Mouse (Mus musculus) hindbrain, embryonic 14.5 days (tissue): ENCODE measurements at regions not wholly inside any gene's neighbourhood (a gene's known extent, or its start where the extent isn't known, plus 50 kb on each side); places are given as distances from the start of the nearest gene placed in this dataset.
"Not testable (repeated sequence)": the region's sequence is repeated elsewhere in the genome, so short reads cannot be mapped to it uniquely, and the experiment has no call there.

ENCODE experiments used
- ATAC-seq: fragments of 200-750 bp; cut with Nextera tagmentation; 2 replicates; pipeline ENCODE4 v1.8.0; 2017; ENCODE audit warnings: moderate number of reproducible peaks, mild to moderate bottlenecking, moderate TSS enrichment, moderate library complexity; ENCODE audit not compliant: low FRiP score
- DNase-seq: peaks from one replicate; pipeline ENCODE4 v3.0.0-alpha.2; 2015; ENCODE audit warnings: low spot score
- H3K27ac ChIP-seq: fragments of 300-500 bp; sonication (generic); 2 replicates; pipeline ENCODE4 v1.5.1; 2014; ENCODE audit warnings: mild to moderate bottlenecking, moderate library complexity
- H3K27me3 ChIP-seq: fragments of 300-500 bp; sonication (generic); 2 replicates; pipeline ENCODE4 v1.6.1; 2014; ENCODE audit warnings: mild to moderate bottlenecking, low read length, mixed read lengths; ENCODE audit not compliant: control insufficient read depth, insufficient read depth
- H3K36me3 ChIP-seq: fragments of 300-500 bp; sonication (generic); replicated peaks from 2 replicates; pipeline ENCODE4 v1.6.1; 2014; ENCODE audit not compliant: control insufficient read depth, insufficient read depth
- H3K4me1 ChIP-seq: fragments of 300-500 bp; sonication (generic); replicated peaks from 2 replicates; pipeline ENCODE4 v1.6.1; 2014; ENCODE audit warnings: antibody characterized with exemption, low read length, mixed read lengths; ENCODE audit not compliant: control insufficient read depth, insufficient read depth
- H3K4me2 ChIP-seq: fragments of 300-500 bp; sonication (generic); replicated peaks from 2 replicates; pipeline ENCODE4 v1.6.1; 2014; ENCODE audit warnings: mild to moderate bottlenecking, moderate library complexity
- H3K4me3 ChIP-seq: fragments of 300-500 bp; sonication (generic); replicated peaks from 2 replicates; pipeline ENCODE4 v1.5.1; 2014; ENCODE audit warnings: mild to moderate bottlenecking, low read length
- H3K9ac ChIP-seq: fragments of 300-500 bp; sonication (generic); 2 replicates; pipeline ENCODE4 v1.6.1; 2014
- H3K9me3 ChIP-seq: fragments of 300-500 bp; sonication (generic); 2 replicates; pipeline ENCODE4 v1.6.1; 2016; ENCODE audit warnings: low read length; ENCODE audit not compliant: control insufficient read depth
- WGBS: fragments of 180-500 bp; shearing (Covaris S2); extraction: QIAGEN DNeasy Blood & Tissue Kit; methylation state at CpG from one replicate; pipeline ENCODE4 v1.1.7; 2014; 5-methylcytosine and 5-hydroxymethylcytosine counted together

DNA sequence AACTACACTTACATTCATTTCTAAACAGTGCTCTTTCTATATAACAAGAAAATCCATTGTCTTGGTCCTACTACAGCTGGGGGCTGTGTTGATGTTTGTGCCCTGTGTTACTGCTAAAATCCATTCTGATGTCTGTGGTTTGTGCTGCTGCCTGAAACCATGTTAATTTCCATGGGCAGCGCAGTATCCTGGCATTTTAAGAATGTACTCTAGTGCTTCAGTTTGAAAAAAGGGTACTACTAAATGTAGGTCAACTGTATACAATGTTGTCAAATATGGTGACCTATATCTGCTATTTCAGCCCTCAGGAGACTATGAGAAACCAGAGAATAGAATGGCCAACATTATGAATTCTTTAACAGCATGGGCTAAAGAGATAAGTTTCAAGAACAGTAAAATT is 1052.2 kb downstream of the Hace1 start:
- ATAC-seq (no peak), DNase-seq (no peak)
- Histone ChIP-seq H3K9me3 (no peaks in the 10 kb centered on the region), H3K27me3 (no peaks in the 10 kb centered on the region), H3K4me3 (no peak overlapping the region), H3K9ac (no peak overlapping the region), H3K4me2 (no peak overlapping the region), H3K36me3 (no peaks in the 10 kb centered on the region), H3K4me1 (no peaks in the 10 kb centered on the region), H3K27ac (no peak overlapping the region)
- 96% methylated on average over 1 of the region's 1 CpGs for WGBS

DNA sequence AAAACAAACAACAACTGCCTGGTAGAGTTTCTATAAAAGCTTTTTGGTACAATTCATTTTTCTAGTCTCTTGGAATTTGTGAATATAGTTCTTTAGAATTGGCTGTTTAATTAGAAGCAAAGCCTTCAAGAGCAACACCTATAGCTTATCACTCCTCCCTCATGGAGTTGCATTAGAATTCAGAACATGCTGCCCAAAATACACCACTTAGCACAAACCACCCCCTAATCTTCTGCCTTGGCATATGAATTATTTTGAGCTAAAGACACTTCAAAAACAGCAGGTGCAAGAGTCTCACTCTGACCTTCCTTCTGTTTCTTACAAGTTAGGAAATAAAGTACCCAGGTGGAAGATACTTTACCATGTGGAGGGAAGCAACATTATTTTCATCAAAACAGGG is 1085.4 kb downstream of the Hace1 start:
- Histone ChIP-seq H3K4me1 (no peaks in the 10 kb centered on the region), H3K4me2 (no peak overlapping the region), H3K27ac (no peak overlapping the region), H3K9me3 (no peaks in the 10 kb centered on the region), H3K27me3 (no peaks in the 10 kb centered on the region), H3K4me3 (no peak overlapping the region), H3K9ac (no peak overlapping the region), H3K36me3 (no peaks in the 10 kb centered on the region)
- ATAC-seq (no peak), DNase-seq (no peak)

DNA sequence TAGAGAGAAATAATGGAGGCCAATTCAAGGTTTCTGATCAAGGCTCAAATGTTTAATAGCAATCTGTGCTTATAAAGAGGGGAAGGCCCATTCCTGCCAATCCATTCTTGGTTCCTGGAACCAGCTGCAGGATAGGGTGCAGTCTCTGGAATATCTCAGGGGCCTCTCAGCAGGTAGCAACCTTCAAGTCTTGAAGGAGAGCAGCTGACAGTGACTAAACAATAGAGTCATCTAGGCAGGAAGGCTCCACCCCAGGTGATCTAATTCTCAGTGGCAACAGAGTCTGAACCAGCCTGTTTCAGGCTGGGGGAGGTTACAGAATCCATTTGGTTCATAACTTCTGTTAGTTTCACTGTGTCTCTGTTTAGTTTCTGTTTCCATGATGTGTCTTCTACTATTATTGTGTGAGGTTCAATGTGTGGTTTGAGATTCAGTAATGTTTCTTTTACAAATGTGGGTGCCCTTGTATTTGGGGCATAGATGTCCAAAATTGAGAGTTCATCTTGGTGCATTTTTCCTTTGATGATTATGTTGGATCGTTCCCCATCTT is 1112.3 kb downstream of the Hace1 start:
- WGBS = 94% methylated on average over 1 of the region's 1 CpGs
- H3K9ac ChIP-seq, H3K27ac ChIP-seq, DNase-seq, H3K4me1 ChIP-seq, ATAC-seq, H3K4me2 ChIP-seq, H3K27me3 ChIP-seq, H3K4me3 ChIP-seq, H3K9me3 ChIP-seq, H3K36me3 ChIP-seq: not testable (repeated sequence)

DNA sequence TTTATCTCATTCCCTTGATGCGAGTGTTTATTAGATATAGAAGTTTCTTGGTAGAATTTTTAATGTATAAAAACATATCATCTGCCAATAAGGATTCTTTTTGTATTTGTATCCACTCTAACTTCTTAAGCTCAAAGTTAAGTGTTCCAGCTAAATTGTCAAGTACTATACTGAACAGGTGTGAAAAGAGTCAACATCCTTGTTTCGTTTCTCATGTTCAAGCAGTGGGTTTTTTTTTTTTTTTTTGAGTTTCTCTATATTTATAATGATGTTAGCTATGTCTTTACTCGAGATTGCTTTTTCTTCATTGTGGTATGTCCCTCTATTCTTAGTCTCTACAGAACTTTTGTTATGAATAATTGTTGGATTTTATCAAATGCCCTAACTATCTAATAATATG is 1115.0 kb downstream of the Hace1 start:
- H3K36me3 ChIP-seq = no peaks in the 10 kb centered on the region

DNA sequence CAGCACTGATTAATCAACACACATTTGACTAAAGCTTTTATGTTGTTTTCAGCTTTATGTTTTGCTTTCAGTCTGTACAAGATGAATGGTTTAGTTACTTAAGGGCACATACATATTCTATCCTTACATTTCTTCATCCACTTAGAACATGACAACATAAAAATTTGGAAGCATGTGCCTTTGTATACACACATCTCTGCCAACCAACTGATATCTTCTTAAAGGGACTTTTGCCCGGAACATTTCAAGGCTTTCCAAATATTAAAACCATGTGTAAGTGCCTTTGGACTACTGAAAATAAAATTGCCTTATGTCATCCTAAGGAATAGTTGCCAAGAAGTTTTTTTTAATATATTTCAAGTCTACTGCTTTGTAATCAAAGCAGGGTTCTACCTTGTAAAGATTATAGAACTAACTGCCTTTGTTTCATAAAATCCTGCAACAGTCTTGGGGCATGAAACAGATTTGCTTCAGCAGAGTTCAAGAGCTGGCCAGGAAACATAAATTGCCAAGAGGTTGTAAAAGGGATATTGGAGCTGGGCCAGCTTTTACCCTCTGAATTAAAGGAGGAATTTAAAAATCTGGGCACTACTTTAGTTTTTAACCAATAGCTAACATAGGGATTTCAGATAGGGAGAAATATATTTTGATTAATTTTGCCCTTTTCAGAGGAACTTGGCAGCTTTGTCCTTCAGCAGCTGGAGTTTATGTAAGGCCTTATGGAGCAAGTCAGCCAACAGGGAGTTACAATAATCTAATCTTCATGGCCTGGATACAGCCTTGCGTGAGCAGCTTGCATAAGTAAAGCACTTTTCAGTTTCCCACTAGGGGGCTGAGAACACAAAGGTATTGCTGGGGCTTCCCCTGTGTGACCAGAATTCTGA is 1120.0 kb downstream of the Hace1 start:
- H3K4me2 ChIP-seq = no peak overlapping the region
- DNase-seq = peak; percentile 76
- H3K27ac ChIP-seq = peak overlapping the region; percentile 45; the same call in 1 of the 2 replicates
- no peaks in the 10 kb centered on the region for H3K36me3 ChIP-seq
- no peak overlapping the region for H3K4me3 ChIP-seq
- H3K4me1 ChIP-seq = no peaks in the 10 kb centered on the region
- peak; percentile 95 for ATAC-seq
- H3K9me3 ChIP-seq = no peaks in the 10 kb centered on the region
- 39% methylated on average over 2 of the region's 2 CpGs for WGBS
- H3K27me3 ChIP-seq = no peaks in the 10 kb centered on the region
- no peak overlapping the region for H3K9ac ChIP-seq

More for the DNA sequence above, 1115.0 kb downstream of the Hace1 start:
- Histone ChIP-seq H3K4me1 (no peaks in the 10 kb centered on the region), H3K9ac (no peak overlapping the region), H3K9me3 (no peaks in the 10 kb centered on the region), H3K27me3 (no peaks in the 10 kb centered on the region), H3K27ac (no peak overlapping the region), H3K4me3 (no peak overlapping the region), H3K4me2 (no peak overlapping the region)
- ATAC-seq (no peak), DNase-seq (no peak)
- whole genome bisulfite sequencing = 90% methylated on average over 3 of the region's 3 CpGs

DNA sequence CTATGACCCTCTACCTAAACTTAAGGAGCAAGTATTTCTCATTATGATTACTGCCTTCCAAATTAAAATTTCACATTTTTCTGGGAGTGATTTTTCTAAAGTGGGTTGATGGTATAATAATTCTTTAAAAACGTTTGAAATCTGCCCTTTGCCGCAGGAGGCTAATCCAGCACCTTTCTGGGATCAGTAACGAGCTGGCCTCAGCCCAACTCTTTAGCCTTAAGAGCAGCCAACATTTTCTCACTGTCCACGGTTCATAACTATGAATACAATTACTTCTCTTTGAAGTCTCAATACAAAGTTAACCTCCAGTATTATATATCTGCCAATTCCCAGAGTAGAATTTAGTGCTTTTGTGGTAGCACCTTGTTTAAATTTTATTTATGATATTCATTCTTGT is 1123.6 kb downstream of the Hace1 start:
- H3K36me3 ChIP-seq = no peaks in the 10 kb centered on the region

DNA sequence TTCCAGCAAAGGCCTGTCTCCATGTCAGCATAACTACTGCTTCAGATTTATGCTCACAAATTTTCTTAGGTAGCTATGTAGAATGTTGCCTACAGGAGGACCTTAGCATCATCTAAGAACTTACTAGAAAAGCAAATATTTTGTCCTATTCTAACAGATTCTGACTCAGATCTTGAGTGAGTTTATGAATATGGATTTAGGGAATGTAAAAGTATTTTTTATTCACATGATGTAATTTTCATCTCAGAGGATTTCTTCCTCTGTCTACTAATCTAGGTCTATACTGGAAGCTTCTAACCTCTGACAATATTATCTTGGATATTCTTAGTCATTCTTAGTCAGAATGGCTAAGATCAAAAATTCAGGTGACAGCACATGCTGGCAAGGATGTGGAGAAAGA is 1130.4 kb downstream of the Hace1 start:
- not testable (repeated sequence) for ATAC-seq, H3K9me3 ChIP-seq, H3K4me1 ChIP-seq, H3K4me2 ChIP-seq, H3K27ac ChIP-seq, H3K36me3 ChIP-seq, H3K27me3 ChIP-seq, H3K4me3 ChIP-seq, DNase-seq, H3K9ac ChIP-seq

More for the DNA sequence above, 1123.6 kb downstream of the Hace1 start:
- DNase-seq = no peak
- H3K27ac ChIP-seq = no peak overlapping the region
- H3K4me3 ChIP-seq = no peak overlapping the region
- ATAC-seq = no peak
- no peak overlapping the region for H3K4me2 ChIP-seq
- WGBS = 60% methylated on average over 4 of the region's 4 CpGs
- H3K4me1 ChIP-seq = no peaks in the 10 kb centered on the region
- H3K9me3 ChIP-seq = no peaks in the 10 kb centered on the region
- no peak overlapping the region for H3K9ac ChIP-seq
- H3K27me3 ChIP-seq = no peaks in the 10 kb centered on the region

DNA sequence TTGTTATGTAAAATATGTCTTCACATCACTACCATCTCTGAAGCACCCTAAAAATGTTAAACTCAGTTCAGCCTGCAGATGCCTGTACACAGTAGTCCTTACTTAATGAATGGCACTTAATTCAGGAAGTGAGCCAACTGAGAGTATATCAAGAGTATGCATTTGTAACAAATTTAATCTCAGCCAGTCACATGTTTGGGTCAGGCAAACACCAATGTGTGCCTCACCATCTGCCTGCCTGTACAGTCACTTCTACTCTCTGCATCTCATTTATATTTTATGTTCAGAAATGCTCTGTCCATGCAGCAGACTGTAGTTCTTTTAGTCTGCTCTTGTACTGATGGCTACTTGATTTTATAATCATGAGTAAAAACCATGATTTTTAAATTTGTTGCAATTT is 1135.1 kb downstream of the Hace1 start:
- ATAC-seq (no peak), DNase-seq (no peak)
- H3K9me3 ChIP-seq = no peaks in the 10 kb centered on the region
- no peaks in the 10 kb centered on the region for H3K27me3 ChIP-seq
- no peaks in the 10 kb centered on the region for H3K4me1 ChIP-seq
- H3K4me3 ChIP-seq = no peak overlapping the region
- no peak overlapping the region for H3K27ac ChIP-seq
- no peak overlapping the region for H3K9ac ChIP-seq
- no peak overlapping the region for H3K4me2 ChIP-seq
- H3K36me3 ChIP-seq = no peaks in the 10 kb centered on the region

DNA sequence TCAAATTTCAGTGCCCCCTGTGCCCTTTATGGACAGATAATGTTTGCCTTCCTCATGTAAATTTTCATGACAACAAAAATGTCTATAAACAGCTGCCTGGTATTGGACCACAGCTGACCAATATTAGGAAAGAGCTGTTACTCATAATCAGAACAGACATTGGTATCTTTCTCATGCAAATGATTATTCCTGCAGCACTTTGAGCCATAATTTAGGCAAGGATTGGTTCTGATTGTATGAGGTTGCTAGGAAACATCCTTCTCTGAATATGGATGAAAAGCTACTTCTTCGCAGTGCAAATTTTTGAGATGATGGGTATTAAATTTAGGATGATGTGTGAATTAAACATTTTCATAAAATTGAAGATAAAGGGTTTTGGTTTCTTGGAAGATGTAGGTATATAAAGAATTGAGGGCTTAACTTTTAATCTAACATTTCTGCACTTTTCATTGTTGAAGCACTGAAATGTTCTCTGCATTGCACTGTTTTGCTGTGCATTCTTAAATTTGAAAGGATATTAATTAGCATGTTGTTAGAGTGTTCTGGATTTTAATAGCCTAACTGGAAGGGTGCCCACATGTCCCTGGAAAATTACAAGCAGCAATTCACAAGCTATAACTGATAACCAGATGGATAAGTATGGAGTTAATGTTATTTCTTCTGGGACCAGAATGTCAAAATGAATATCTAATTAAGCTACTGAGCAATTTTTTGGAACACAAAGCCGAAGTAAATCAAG is 1140.9 kb downstream of the Hace1 start:
- no peak overlapping the region for H3K4me2 ChIP-seq
- 0 out of 2 replicates have a peak, but pooled peaks cover 7% of the 10 kb centered on the region for H3K4me1 ChIP-seq
- H3K9ac ChIP-seq = no peak overlapping the region
- peak overlapping the region; percentile 73; the same call in 1 of the 2 replicates for H3K27ac ChIP-seq
- peak; percentile 85 for ATAC-seq
- H3K4me3 ChIP-seq = no peak overlapping the region
- H3K36me3 ChIP-seq = no peaks in the 10 kb centered on the region
- H3K27me3 ChIP-seq = no peaks in the 10 kb centered on the region
- H3K9me3 ChIP-seq = no peaks in the 10 kb centered on the region
- DNase-seq = peak; percentile 36
- 30% methylated on average over 2 of the region's 2 CpGs for WGBS
